ENCODE assay signal across 16 mouse cellular contexts in the genomic region with DNA sequence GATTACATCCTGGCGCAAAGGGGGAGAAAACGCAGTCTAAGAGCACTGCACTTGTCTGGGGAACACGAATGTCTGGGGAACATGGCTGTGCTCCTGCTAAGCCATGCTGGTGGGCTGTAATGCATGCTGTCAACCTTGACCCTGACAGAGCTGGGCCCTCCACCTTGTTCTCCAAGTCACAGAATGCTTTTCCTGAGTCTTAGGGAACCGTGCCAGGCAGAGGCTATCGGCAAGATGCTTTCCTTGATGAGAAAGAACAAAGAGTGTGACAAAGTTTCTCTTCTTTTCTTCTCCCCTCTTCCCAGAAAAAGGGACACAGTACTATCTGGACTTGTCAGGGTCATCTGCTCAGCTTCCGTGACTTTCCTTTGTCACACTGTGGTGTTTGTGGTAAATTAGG.
"Had no signal": no experiment of that assay in that cellular context is flagged by ENCODE, and none has a peak within 500 bp of the region (broad histone marks: within the 10 kb centered on the region; RNA-seq: fewer than 3 reads in every experiment).

No protein-coding gene starts in this region.

- H3K27me3 ChIP-seq: limb, embryonic 15.5 days; liver, embryonic 12.5 days; midbrain, embryonic 15.5 days; neural tube, embryonic 13.5 days had no signal

- H3K4me3 ChIP-seq: layer of hippocampus, adult 2 months; left cerebral cortex, adult 2 months; limb, embryonic 15.5 days; liver, embryonic 12.5 days; midbrain, embryonic 10.5 days; midbrain, embryonic 15.5 days; neural tube, embryonic 13.5 days had no signal

- H3K36me3 ChIP-seq: limb, embryonic 15.5 days; liver, embryonic 12.5 days; midbrain, embryonic 10.5 days; midbrain, embryonic 15.5 days; neural tube, embryonic 13.5 days had no signal

- H3K9me3 ChIP-seq: limb, embryonic 15.5 days; liver, embryonic 12.5 days; midbrain, embryonic 10.5 days; midbrain, embryonic 15.5 days; neural tube, embryonic 13.5 days had no signal

- DNase-seq: kidney, adult 8-10 months; kidney, postnatal 4 days; lung, embryonic 14.5 days; lung, postnatal 10 days; lung, postnatal 4 days; retina, postnatal 1 day; right cerebral cortex, postnatal 4 days; spleen, adult 18-20 months had no signal

- H3K27ac ChIP-seq: kidney, postnatal 0 days; layer of hippocampus, adult 2 months; left cerebral cortex, adult 2 months; limb, embryonic 15.5 days; liver, embryonic 12.5 days; midbrain, embryonic 10.5 days; midbrain, embryonic 15.5 days; neural tube, embryonic 13.5 days had no signal

- H3K9ac ChIP-seq: limb, embryonic 15.5 days; liver, embryonic 12.5 days; lung, embryonic 14.5 days; midbrain, embryonic 15.5 days; neural tube, embryonic 13.5 days had no signal
